Mouse (Mus musculus) hindbrain, embryonic 11.5 days (tissue): ENCODE results near the gene Eif6. TPM values are rescaled to one million over a fixed set of nuclear protein-coding genes. Genes with fewer than 3 reads are reported as not detected.

ENCODE experiments used
- ATAC-seq: fragments of 200-750 bp; cut with Nextera tagmentation; 2 replicates; pipeline ENCODE4 v1.8.0; 2017; ENCODE audit warnings: mild to moderate bottlenecking, moderate TSS enrichment, moderate library complexity; ENCODE audit not compliant: low FRiP score
- DNase-seq: peaks from one replicate; pipeline ENCODE4 v3.0.0-alpha.2; 2015; ENCODE audit warnings: low spot score
- H3K27ac ChIP-seq: fragments of 300-500 bp; sonication (generic); 2 replicates; pipeline ENCODE4 v1.5.1; 2014; ENCODE audit warnings: mild to moderate bottlenecking, low read depth, low read length
- H3K27me3 ChIP-seq: fragments of 300-500 bp; sonication (generic); 2 replicates; pipeline ENCODE4 v1.6.1; 2014; ENCODE audit warnings: mild to moderate bottlenecking, low read length, moderate library complexity, mixed read lengths; ENCODE audit not compliant: control insufficient read depth, insufficient read depth
- H3K36me3 ChIP-seq: fragments of 300-500 bp; sonication (generic); 2 replicates; pipeline ENCODE4 v1.6.1; 2014; ENCODE audit warnings: mild to moderate bottlenecking, low read length, moderate library complexity, mixed read lengths; ENCODE audit not compliant: control insufficient read depth, insufficient read depth
- H3K4me1 ChIP-seq: fragments of 300-500 bp; sonication (generic); replicated peaks from 2 replicates; pipeline ENCODE4 v1.6.1; 2014; ENCODE audit warnings: low read length, mixed read lengths; ENCODE audit not compliant: control insufficient read depth, insufficient read depth
- H3K4me2 ChIP-seq: fragments of 300-500 bp; sonication (generic); replicated peaks from 2 replicates; pipeline ENCODE4 v1.6.1; 2014; ENCODE audit warnings: mild to moderate bottlenecking, low read depth, low read length
- H3K4me3 ChIP-seq: fragments of 300-500 bp; sonication (generic); 2 replicates; pipeline ENCODE4 v1.5.1; 2014; ENCODE audit warnings: low read depth, low read length
- H3K9ac ChIP-seq: fragments of 300-500 bp; sonication (generic); 2 replicates; pipeline ENCODE4 v1.6.1; 2014; ENCODE audit warnings: low read depth, low read length
- H3K9me3 ChIP-seq: fragments of 300-500 bp; sonication (generic); 2 replicates; pipeline ENCODE4 v1.6.1; 2016; ENCODE audit warnings: low read length; ENCODE audit not compliant: control insufficient read depth
- WGBS: fragments of 180-500 bp; shearing (Covaris S2); extraction: QIAGEN DNeasy Blood & Tissue Kit; methylation state at CpG from one replicate; pipeline ENCODE4 v1.1.7; 2014; 5-methylcytosine and 5-hydroxymethylcytosine counted together
- polyA plus RNA-seq: library from polyadenylated mRNA; unstranded; fragments of >200 nt; fragmentation: Nextera tagmentation; extraction: Ambion mirVana; gene quantifications from 2 replicates; pipeline ENCODE4 v1.2.1, GENCODE M21; 2014

The Eif6 gene
- polyA plus RNA-seq, 1 experiment from 2014 or later = 193 TPM

- Histone ChIP-seq H3K9me3 (no peaks in the 10 kb centered on the region), H3K4me1 (no peaks in the 10 kb centered on the region), H3K27me3 (no peaks in the 10 kb centered on the region), H3K9ac (no peak overlapping the region), H3K4me2 (no peak overlapping the region), H3K36me3 (no peaks in the 10 kb centered on the region), H3K27ac (no peak overlapping the region), H3K4me3 (no peak overlapping the region)
- DNase-seq (no peak), ATAC-seq (no peak)
- 76% methylated on average over 18 of the region's 18 CpGs for WGBS
Observed at GRCm38 (mm10) chr2:155787949-155788931, 38.5 kb downstream of the Eif6 start.

- H3K9ac ChIP-seq = no peak overlapping the region
- no peak overlapping the region for H3K4me2 ChIP-seq
- H3K9me3 ChIP-seq = no peaks in the 10 kb centered on the region
- 77% methylated on average over 5 of the region's 5 CpGs for WGBS
- no peaks in the 10 kb centered on the region for H3K36me3 ChIP-seq
- H3K27me3 ChIP-seq = no peaks in the 10 kb centered on the region
- no peak for ATAC-seq
- H3K4me3 ChIP-seq = no peak overlapping the region
- DNase-seq = no peak
- no peaks in the 10 kb centered on the region for H3K4me1 ChIP-seq
- no peak overlapping the region for H3K27ac ChIP-seq
Observed at GRCm38 (mm10) chr2:155786905-155787304, 39.8 kb downstream of the Eif6 start.

- Histone ChIP-seq H3K4me2 (no peak overlapping the region), H3K4me1 (no peaks in the 10 kb centered on the region), H3K4me3 (no peak overlapping the region), H3K36me3 (no peaks in the 10 kb centered on the region), H3K9ac (no peak overlapping the region), H3K27me3 (no peaks in the 10 kb centered on the region), H3K27ac (no peak overlapping the region), H3K9me3 (no peaks in the 10 kb centered on the region)
- no peak for ATAC-seq
- DNase-seq = no peak
- 83% methylated on average over 6 of the region's 6 CpGs for WGBS
Observed at GRCm38 (mm10) chr2:155784534-155784933, 42.2 kb downstream of the Eif6 start.

GRCm38 (mm10) chr2:155779506-155779905, 47.2 kb downstream of the Eif6 start:
- Histone ChIP-seq H3K36me3 (no peaks in the 10 kb centered on the region), H3K4me1 (0 out of 2 replicates have a peak, but pooled peaks cover 2% of the 10 kb centered on the region), H3K9me3 (no peaks in the 10 kb centered on the region), H3K4me3 (no peak overlapping the region), H3K4me2 (no peak overlapping the region), H3K27me3 (0 out of 2 replicates have a peak, but pooled peaks cover 4% of the 10 kb centered on the region), H3K9ac (no peak overlapping the region), H3K27ac (no peak overlapping the region)
- ATAC-seq (no peak), DNase-seq (no peak)
- 90% methylated on average over 3 of the region's 3 CpGs for WGBS

- Histone ChIP-seq H3K4me1 (0 out of 2 replicates have a peak, but pooled peaks cover 2% of the 10 kb centered on the region), H3K27ac (no peak overlapping the region), H3K27me3 (peaks cover 7% of the 10 kb centered on the region; the same call in 1 of the 2 replicates), H3K9ac (no peak overlapping the region), H3K9me3 (no peaks in the 10 kb centered on the region), H3K4me3 (no peak overlapping the region), H3K4me2 (no peak overlapping the region), H3K36me3 (no peaks in the 10 kb centered on the region)
- 69% methylated on average over 7 of the region's 7 CpGs for WGBS
- ATAC-seq (no peak), DNase-seq (no peak)
Observed at GRCm38 (mm10) chr2:155779066-155779465, 47.7 kb downstream of the Eif6 start.

GRCm38 (mm10) chr2:155778004-155778403, 48.7 kb downstream of the Eif6 start:
- no peak overlapping the region for H3K4me3 ChIP-seq
- no peak overlapping the region for H3K27ac ChIP-seq
- WGBS = 57% methylated on average over 6 of the region's 6 CpGs
- H3K9me3 ChIP-seq = no peaks in the 10 kb centered on the region
- no peaks in the 10 kb centered on the region for H3K36me3 ChIP-seq
- DNase-seq = no peak
- H3K4me2 ChIP-seq = no peak overlapping the region
- H3K9ac ChIP-seq = no peak overlapping the region
- H3K27me3 ChIP-seq = peaks cover 14% of the 10 kb centered on the region
- ATAC-seq = no peak
- 0 out of 2 replicates have a peak, but pooled peaks cover 2% of the 10 kb centered on the region for H3K4me1 ChIP-seq

GRCm38 (mm10) chr2:155777688-155777985, 49.1 kb downstream of the Eif6 start:
- H3K27me3 ChIP-seq = peaks cover 14% of the 10 kb centered on the region
- H3K4me2 ChIP-seq = no peak overlapping the region
- no peak overlapping the region for H3K27ac ChIP-seq
- no peak overlapping the region for H3K4me3 ChIP-seq
- H3K36me3 ChIP-seq = no peaks in the 10 kb centered on the region
- ATAC-seq = no peak
- DNase-seq = no peak
- H3K9me3 ChIP-seq = no peaks in the 10 kb centered on the region
- 63% methylated on average over 4 of the region's 4 CpGs for WGBS
- 0 out of 2 replicates have a peak, but pooled peaks cover 2% of the 10 kb centered on the region for H3K4me1 ChIP-seq
- H3K9ac ChIP-seq = no peak overlapping the region

GRCm38 (mm10) chr2:155776824-155777687, 49.7 kb downstream of the Eif6 start:
- H3K27me3 ChIP-seq = peaks cover 14% of the 10 kb centered on the region
- no peaks in the 10 kb centered on the region for H3K9me3 ChIP-seq
- no peak overlapping the region for H3K4me3 ChIP-seq
- H3K4me1 ChIP-seq = 0 out of 2 replicates have a peak, but pooled peaks cover 2% of the 10 kb centered on the region
- DNase-seq (no peak), ATAC-seq (no peak)
- no peak overlapping the region for H3K9ac ChIP-seq
- H3K27ac ChIP-seq = no peak overlapping the region
- 77% methylated on average over 10 of the region's 10 CpGs for WGBS
- H3K4me2 ChIP-seq = no peak overlapping the region
- no peaks in the 10 kb centered on the region for H3K36me3 ChIP-seq
